8 mouse cellular contexts compared by ENCODE assay signal in the genomic region with DNA sequence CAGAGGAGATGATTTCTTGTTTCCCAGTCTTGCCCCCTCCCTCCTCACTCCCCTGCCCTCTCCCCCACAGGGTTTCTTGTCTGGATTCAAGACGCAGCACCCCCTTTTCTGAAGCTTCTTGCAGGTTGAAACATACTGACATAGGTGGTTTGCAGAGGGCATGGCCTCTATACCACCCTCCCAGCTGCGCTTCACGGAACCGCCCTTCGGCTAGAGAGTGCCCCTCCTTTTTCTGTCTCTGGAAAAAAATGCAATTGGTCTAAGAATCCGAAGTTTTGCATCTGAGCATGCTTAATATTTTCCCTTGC. TPM values are rescaled to one million over a fixed set of nuclear protein-coding genes. Genes with fewer than 3 reads are reported as not detected.
A peak's percentile ranks its signal among the peaks of the same experiment; 100 is the strongest.
DNase-seq lines count a peak whose midpoint lies in the region; ATAC-seq and TF ChIP-seq lines count a peak whose summit lies in the region.

No protein-coding gene starts in this region.

- H3K4me1 ChIP-seq in heart, embryonic 16.5 days (ENCODE audit: control insufficient read depth, insufficient read depth, low read length), result peaks cover 9% of the 10 kb centered on the region
- peaks cover 2% of the 10 kb centered on the region for H3K4me1 ChIP-seq in cortical plate, adult 2 months (ENCODE audit: control insufficient read depth, insufficient read depth, low read length)
- no peaks in the 10 kb centered on the region for H3K4me1 ChIP-seq in heart, postnatal 0 days (ENCODE audit: control insufficient read depth, insufficient read depth)
- peaks cover 23% of the 10 kb centered on the region for H3K4me1 ChIP-seq in midbrain, embryonic 11.5 days (ENCODE audit: control insufficient read depth, insufficient read depth, low read length)

- TF ChIP-seq CTCF in cortical plate, adult 2 months (IDR thresholded peaks at IDR 0.05; ENCODE audit: extremely low read depth, insufficient read depth, low read length), result no peak
- no peak for TF ChIP-seq CTCF in heart, postnatal 0 days (IDR thresholded peaks at IDR 0.05; ENCODE audit: low read depth)

- peak overlapping the region; percentile 86 for H3K4me2 ChIP-seq in heart, embryonic 16.5 days (ENCODE audit: low read depth, low read length)
- H3K4me2 ChIP-seq in heart, postnatal 0 days (ENCODE audit: low read depth, low read length), result peak overlapping the region; percentile 95
- H3K4me2 ChIP-seq in midbrain, embryonic 11.5 days, result peak overlapping the region; percentile 78

- 0 out of 2 replicates have a peak, but pooled peaks have one; percentile 3 for ATAC-seq in heart, embryonic 16.5 days (replicated peaks; ENCODE audit: extremely low read depth, insufficient read depth, low FRiP score)
- ATAC-seq in heart, postnatal 0 days (ENCODE audit: insufficient read depth, low read depth), result no peak
- no peak for ATAC-seq in midbrain, embryonic 11.5 days (ENCODE audit: low FRiP score)

- no peak for DNase-seq in heart, adult 8-10 months (ENCODE audit: low spot score)
- no peak for DNase-seq in heart, postnatal 0 days (ENCODE audit: low spot score)
- peak; percentile 91 for DNase-seq in midbrain, embryonic 11.5 days (ENCODE audit: low spot score, missing footprints)
- no peak for DNase-seq in layer of hippocampus, adult 9-10 months (ENCODE audit: low spot score)
- no peak for DNase-seq in ovary, postnatal 36 days (ENCODE audit: low spot score)
- DNase-seq in layer of hippocampus, postnatal 14 days (ENCODE audit: low spot score in 2 of 2), result no peak

- WGBS in heart, embryonic 16.5 days, result 15% methylated on average over 6 of the region's 6 CpGs
- 10% methylated on average over 6 of the region's 6 CpGs for WGBS in heart, postnatal 0 days
- WGBS in midbrain, embryonic 11.5 days, result 3% methylated on average over 6 of the region's 6 CpGs

- no peak for TF ChIP-seq EP300 in heart, postnatal 0 days (IDR thresholded peaks at IDR 0.05; ENCODE audit: low read depth)

- H3K9ac ChIP-seq in heart, embryonic 16.5 days (ENCODE audit: low read length), result peak overlapping the region; percentile 85
- H3K9ac ChIP-seq in heart, postnatal 0 days (replicated peaks; ENCODE audit: low read depth, low read length), result peak overlapping the region; percentile 60; the same call in 1 of the 2 replicates
- peak overlapping the region; percentile 76 for H3K9ac ChIP-seq in midbrain, embryonic 11.5 days (ENCODE audit: low read length)

- H3K36me3 ChIP-seq in heart, embryonic 16.5 days (ENCODE audit: control insufficient read depth, insufficient read depth), result no peaks in the 10 kb centered on the region
- H3K36me3 ChIP-seq in heart, postnatal 0 days (replicated peaks; ENCODE audit: control insufficient read depth, insufficient read depth, low read length), result no peaks in the 10 kb centered on the region
- H3K36me3 ChIP-seq in midbrain, embryonic 11.5 days (ENCODE audit: control insufficient read depth, insufficient read depth, low read length), result peaks cover 3% of the 10 kb centered on the region; the same call in 1 of the 2 replicates

- H3K4me3 ChIP-seq in heart, embryonic 16.5 days (ENCODE audit: low read length), result peak overlapping the region; percentile 86
- peak overlapping the region; percentile 93 for H3K4me3 ChIP-seq in cortical plate, adult 2 months (ENCODE audit: insufficient read depth, low read length)
- peak overlapping the region; percentile 66 for H3K4me3 ChIP-seq in heart, postnatal 0 days (ENCODE audit: low read depth, low read length)
- H3K4me3 ChIP-seq in midbrain, embryonic 11.5 days (ENCODE audit: low read depth, low read length), result peak overlapping the region; percentile 56

- TF ChIP-seq POLR2A in cortical plate, adult 2 months (IDR thresholded peaks at IDR 0.05; ENCODE audit: extremely low read depth, insufficient read depth, low read length), result no peak

- no peaks in the 10 kb centered on the region for H3K27me3 ChIP-seq in heart, embryonic 16.5 days (ENCODE audit: control insufficient read depth, insufficient read depth, low read length)
- no peaks in the 10 kb centered on the region for H3K27me3 ChIP-seq in heart, postnatal 0 days (ENCODE audit: control insufficient read depth, insufficient read depth, low read length)
- H3K27me3 ChIP-seq in midbrain, embryonic 11.5 days (ENCODE audit: control insufficient read depth, insufficient read depth, low read length), result no peaks in the 10 kb centered on the region

- H3K9me3 ChIP-seq in heart, embryonic 16.5 days (replicated peaks; ENCODE audit: control insufficient read depth, low read length), result no peaks in the 10 kb centered on the region
- no peaks in the 10 kb centered on the region for H3K9me3 ChIP-seq in heart, postnatal 0 days (replicated peaks; ENCODE audit: control insufficient read depth, low read length)
- H3K9me3 ChIP-seq in midbrain, embryonic 11.5 days (ENCODE audit: control insufficient read depth, low read length), result no peaks in the 10 kb centered on the region

- peak overlapping the region; percentile 92 for H3K27ac ChIP-seq in heart, embryonic 16.5 days (ENCODE audit: low read length)
- H3K27ac ChIP-seq in cortical plate, adult 2 months (ENCODE audit: insufficient read depth, low read length), result peak overlapping the region; percentile 84
- peak overlapping the region; percentile 73 for H3K27ac ChIP-seq in heart, postnatal 0 days (ENCODE audit: low read depth)
- peak overlapping the region; percentile 96 for H3K27ac ChIP-seq in midbrain, embryonic 11.5 days (ENCODE audit: low read depth, low read length)

RNA-seq across cellular contexts. Expression of gene Cxxc4, which starts 4.4 kb away (rescaled TPM):
- polyA plus RNA-seq in heart, embryonic 16.5 days (2015; fragmentation: Nextera tagmentation; extraction: Ambion mirVana), result 2.8 and 2.9 TPM in 2 replicates
- 1 to 10 TPM; 2.3 to 2.5 (median 2.3) TPM for total RNA-seq in heart, adult 8-10 months (2022)
- 12.6 and 13.3 TPM in 2 replicates for polyA plus RNA-seq in cortical plate, adult 2 months (2012; rRNA removed)
- 2.7 and 8.3 TPM in 2 replicates for total RNA-seq in heart, postnatal 0 days (2014; rRNA removed; ENCODE audit: low replicate concordance)
- 2.2 and 2.4 TPM in 2 replicates for polyA plus RNA-seq in heart, postnatal 0 days (2015; fragmentation: Nextera tagmentation; extraction: Ambion mirVana)
- polyA plus RNA-seq in midbrain, embryonic 11.5 days (2014; fragmentation: Nextera tagmentation; extraction: Ambion mirVana), result 35.6 and 37.3 TPM in 2 replicates
- 10 to 100 TPM; 12.2 to 14.5 TPM for total RNA-seq in layer of hippocampus, postnatal 14 days (2021)
